Mouse (Mus musculus): ENCODE measurements around the gene Plod1. TPM values are rescaled to one million over a fixed set of nuclear protein-coding genes. Genes with fewer than 3 reads are reported as not detected.
A peak's percentile ranks its signal among the peaks of the same experiment; 100 is the strongest.
"Not testable (repeated sequence)": the region's sequence is repeated elsewhere in the genome, so short reads cannot be mapped to it uniquely, and the experiment has no call there.

Gene Plod1
- total RNA-seq, 2 experiments from 2014 or later = 12.1 to 12.6 TPM

GRCm38 (mm10) chr4:147896411-147896810, 40.2 kb downstream of the Plod1 start:
- no peak for DNase-seq (ENCODE audit: low spot score in 2 of 2)

GRCm38 (mm10) chr4:147895815-147896330, 40.7 kb downstream of the Plod1 start:
- DNase-seq (ENCODE audit: low spot score in 2 of 2) = no peak

GRCm38 (mm10) chr4:147890341-147890740, 46.2 kb downstream of the Plod1 start:
- no peak for DNase-seq (ENCODE audit: low spot score in 2 of 2)

DNA sequence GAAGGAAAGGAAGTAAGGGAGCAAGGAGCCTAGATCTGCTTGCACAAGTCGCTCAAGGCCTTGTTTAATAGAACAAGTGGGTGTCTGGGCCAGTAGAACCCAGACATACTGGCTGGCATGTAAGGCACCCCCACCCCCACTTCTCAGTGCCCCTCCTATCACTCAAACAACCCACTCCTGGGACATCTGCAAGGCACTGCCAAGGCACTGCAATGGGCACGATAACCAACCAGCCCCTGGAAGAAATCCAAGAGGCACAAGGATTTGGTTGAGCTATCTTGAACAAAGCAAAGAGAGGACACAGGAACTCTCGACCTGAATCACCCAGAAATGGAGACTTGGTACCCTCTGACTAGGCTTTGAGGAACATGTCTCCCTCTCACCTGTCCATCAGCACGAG, 48.3 kb downstream of the Plod1 start:
- no peak for DNase-seq (ENCODE audit: low spot score in 2 of 2)

DNA sequence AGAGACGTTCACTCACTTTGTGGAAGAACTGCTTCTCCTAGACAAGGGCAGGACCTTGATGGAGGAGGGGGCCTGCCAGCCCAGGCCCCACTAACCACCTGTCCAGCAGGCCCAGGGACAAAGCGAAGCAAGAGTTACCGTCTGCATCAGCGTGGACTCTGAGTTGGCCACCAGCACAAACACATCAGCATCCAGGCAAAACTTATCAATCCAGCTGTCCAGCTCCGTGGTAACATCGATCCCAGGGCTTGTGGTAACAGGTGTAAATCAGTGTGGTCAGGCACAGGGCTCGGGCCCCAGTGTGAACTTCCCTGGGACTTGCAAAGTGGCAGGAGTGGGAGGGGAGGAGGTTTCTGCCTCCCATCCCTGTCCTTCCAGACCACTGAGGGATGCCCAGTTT, 49.3 kb downstream of the Plod1 start:
- DNase-seq (ENCODE audit: low spot score in 2 of 2) = no peak

GRCm38 (mm10) chr4:147886158-147886557, 50.4 kb downstream of the Plod1 start:
- DNase-seq (ENCODE audit: low spot score in 2 of 2) = no peak

GRCm38 (mm10) chr4:147884138-147884537, 52.4 kb downstream of the Plod1 start:
- DNase-seq (ENCODE audit: low spot score in 2 of 2) = no peak

DNA sequence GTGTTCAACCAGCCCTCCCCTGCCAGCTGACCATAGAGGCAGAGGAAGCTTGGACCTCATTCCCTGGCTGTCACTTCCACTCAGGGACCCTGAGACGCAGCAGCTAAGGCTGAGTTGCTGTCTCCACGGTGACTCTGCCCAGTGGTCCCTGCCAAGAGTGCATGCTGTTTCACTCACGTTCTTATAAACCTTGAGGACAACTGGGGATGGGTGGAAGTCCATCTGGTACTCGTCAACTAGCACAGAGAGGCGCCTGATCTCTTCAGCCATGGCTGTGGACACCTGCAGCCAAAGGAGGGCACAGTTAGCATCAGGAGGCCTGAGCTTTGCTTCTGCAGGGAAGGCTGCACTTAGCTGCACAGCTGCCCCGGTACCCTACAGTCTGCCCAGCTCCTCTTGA, 53.5 kb downstream of the Plod1 start:
- no peak for DNase-seq (ENCODE audit: low spot score in 2 of 2)

DNA sequence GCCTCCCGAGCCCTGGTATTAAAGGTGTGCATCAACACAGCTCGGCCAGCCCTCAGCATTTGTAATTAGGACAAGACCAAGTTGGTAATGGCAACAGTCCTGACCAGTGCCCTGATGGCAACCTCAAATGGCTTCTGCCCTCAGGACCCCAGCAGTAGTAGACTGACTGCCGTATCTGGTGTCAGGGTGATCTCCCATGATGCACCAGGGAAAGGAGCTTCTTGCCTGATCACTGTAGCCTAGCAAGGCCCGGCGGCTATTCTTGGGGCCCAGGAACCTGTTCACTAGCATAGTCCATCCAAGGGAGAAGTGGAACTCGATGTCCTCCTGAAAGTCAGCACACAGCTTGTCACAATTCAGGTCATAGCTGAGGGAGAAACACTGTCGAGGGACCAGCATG, 54.8 kb downstream of the Plod1 start:
- no peak for DNase-seq (ENCODE audit: low spot score in 2 of 2)

DNA sequence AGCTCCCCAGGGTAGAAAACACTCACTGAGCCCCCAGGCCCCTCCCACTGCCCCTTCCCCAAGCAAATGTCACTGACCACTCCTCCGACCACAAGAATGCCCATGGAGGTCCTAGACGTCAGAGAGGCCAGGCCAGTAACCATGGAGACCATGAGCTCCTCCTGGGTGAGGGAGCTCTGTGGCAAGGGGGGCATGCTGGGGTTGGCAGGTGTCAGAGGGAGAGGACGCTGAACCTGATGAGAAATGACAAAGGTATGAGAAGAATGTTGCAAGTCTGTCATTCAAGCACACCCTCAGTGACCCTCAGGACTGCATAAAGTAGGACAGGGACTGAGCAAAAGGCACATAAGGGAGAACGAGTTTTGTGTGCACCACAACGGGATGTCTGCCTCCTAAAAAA, 56.7 kb downstream of the Plod1 start:
- DNase-seq (ENCODE audit: low spot score in 2 of 2) = no peak

GRCm38 (mm10) chr4:147879456-147879855, 57.1 kb downstream of the Plod1 start:
- no peak for DNase-seq (ENCODE audit: low spot score in 2 of 2)

DNA sequence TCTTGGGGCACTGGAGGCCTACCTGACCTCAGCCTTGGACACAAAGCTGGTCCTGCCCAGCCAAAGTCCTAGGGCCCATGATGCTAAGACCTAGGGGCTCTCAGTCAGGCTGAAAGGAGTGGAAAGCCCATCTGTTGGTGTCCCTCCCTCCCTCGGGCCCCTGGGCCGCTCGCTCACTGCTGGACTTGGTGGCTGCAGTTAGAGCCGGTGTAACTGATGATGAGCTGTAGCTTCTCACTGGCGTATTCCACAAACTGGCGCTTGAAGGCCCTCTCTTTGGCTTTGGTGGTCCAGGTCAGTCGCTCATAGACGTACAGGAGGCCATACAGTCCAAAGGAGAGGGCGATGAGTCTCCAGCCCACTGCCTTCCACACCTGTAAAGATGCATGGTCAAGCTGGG, 58.0 kb downstream of the Plod1 start:
- no peak for DNase-seq (ENCODE audit: low spot score in 2 of 2)

DNA sequence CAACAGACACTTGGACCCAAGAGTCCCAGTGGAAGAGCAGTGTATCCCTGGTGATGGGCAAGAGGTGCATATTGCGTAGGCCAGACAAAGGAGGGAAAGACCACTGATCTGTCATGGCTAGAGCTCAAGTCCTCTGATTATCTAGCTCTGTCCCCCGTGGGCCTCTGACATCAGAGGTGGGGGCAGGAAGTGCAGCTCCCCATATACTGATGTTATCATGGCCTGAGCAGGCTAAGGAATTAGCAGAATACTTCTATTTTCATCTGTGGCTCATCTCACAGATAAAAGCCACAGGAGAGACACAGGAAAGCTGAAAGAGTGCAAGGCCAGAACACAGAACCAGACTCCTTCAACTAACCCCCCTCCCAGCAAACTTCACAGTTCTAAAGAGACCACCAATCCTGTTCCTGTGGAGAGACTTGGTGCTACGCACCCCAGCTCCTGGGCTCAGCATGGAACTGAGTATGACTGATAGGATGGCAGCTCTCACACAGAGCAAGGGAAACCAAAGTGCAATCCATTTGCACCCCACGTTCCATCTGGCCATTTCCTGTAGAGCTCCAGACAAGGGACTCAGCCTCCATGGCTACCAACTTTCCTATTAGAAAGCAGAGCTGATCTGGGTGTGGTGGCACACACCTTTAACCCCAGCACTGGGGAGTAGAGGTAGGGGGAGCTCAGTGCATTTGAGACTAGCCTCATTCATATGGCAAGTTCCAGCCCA, 60.6 kb downstream of the Plod1 start:
- no peak for DNase-seq (ENCODE audit: low spot score in 2 of 2)

GRCm38 (mm10) chr4:147869238-147869637, 67.3 kb downstream of the Plod1 start:
- DNase-seq (ENCODE audit: low spot score in 2 of 2) = no peak

- peak; percentile 89 to 96 for DNase-seq (ENCODE audit: low spot score in 2 of 2)
Measured at GRCm38 (mm10) chr4:147868450-147869031, 68.0 kb downstream of the Plod1 start, which contains the start of the genes Miip and Fv1. TSS of gene Miip (minus strand) at chr4:147868816. TSS of gene Fv1 (plus strand) at chr4:147868979.

DNA sequence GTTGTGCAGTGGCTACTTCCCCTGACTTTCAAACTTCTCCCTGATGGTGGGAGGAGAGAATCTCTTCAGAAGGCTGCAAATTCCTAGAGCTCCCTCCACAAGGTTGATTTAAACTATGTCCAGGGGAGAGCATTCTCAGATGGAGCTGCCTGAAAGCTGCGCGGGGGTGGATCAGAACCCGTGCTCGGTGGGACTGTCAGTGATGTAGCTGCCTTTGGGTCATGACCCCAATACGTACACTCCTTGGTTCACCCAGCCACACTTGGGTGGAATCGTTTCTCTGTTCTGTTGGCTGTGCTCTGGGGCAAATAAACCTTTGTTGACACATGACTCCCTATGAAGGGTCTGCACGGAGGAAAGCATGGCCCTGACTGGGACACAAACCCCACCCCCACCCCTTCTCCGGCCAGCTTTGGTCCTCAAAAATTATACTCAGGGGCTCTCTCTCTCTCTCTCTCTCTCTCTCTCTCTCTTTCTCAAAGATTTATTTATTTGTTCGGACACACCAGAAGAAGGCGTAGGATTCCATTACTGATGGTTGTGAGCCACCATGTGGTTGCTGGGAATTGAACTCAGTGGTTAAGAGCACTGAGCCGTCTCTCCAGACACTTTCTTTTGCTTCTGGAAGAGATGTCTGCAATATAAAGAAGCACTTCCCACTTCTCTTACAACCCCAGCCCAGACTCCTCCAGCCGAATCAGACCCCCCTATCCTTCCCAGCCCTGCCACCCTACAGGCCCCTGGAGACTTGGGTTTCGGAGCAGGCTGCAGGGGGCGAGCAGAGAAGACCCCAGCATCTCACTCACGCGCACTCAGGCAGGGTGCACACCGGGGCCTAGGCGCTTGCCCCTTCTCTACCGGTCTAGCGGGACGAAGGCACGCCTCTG, 68.8 kb downstream of the Plod1 start:
- DNase-seq (ENCODE audit: low spot score in 2 of 2) = no peak

GRCm38 (mm10) chr4:147866793-147867192, 69.8 kb downstream of the Plod1 start:
- not testable (repeated sequence) for DNase-seq (ENCODE audit: low spot score in 2 of 2)

DNA sequence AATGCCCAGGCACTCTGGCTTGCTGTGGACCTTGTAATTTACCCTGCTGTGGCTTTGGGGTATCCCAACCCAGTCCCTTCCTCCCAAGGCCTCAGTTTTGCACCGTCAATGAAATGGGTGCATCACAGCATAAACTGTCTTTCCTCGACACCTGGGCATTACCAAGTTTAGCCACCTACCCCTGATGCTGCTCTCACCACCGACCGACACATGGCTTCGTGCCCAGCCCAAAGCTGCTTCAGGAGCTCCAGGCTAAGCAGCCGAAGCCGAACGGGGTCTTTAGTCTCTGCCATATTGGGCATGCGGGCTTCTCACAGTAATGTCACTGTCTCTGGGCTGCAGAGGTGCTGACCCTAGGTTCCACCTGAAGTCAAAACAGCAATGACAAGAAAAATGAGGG, 70.5 kb downstream of the Plod1 start:
- DNase-seq (ENCODE audit: low spot score in 2 of 2) = no peak

GRCm38 (mm10) chr4:147865651-147866050, 70.9 kb downstream of the Plod1 start:
- no peak for DNase-seq (ENCODE audit: low spot score in 2 of 2)

DNA sequence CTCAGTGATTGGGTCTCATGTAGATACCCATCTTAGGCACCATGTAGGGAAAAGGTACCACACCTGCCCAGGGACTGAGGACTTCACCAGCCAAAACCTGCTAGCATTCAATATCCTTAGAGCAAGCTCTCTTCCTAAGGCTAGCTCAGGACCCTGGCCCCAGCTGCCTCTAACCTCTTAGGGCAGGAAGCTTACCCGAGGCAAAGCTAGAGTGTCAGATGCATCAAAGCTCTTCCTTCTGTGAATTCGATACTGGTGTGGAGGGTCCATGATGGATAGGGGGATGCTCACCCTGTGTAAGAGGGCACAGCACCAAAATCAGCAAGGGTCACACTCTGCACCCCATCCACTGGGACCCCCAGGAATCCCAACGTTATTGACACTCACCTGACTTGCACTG, 74.5 kb downstream of the Plod1 start:
- DNase-seq (ENCODE audit: low spot score in 2 of 2) = no peak

Measured in left cerebral cortex, adult 18-20 months (tissue).